ENCODE assay signal across 19 mouse cellular contexts in genomic region chr2:48082120-48082799, GRCm38 (mm10).
"Had no signal": no experiment of that assay in that cellular context is flagged by ENCODE, and none has a peak within 500 bp of the region (broad histone marks: within the 10 kb centered on the region; RNA-seq: fewer than 3 reads in every experiment).

No protein-coding gene starts in this region.

- H3K27ac ChIP-seq: kidney, postnatal 0 days; layer of hippocampus, adult 2 months; liver, embryonic 14.5 days; lung, embryonic 15.5 days; neural tube, embryonic 12.5 days; stomach, embryonic 15.5 days had no signal

- H3K9ac ChIP-seq: liver, embryonic 14.5 days; liver, postnatal 0 days; lung, embryonic 15.5 days; neural tube, embryonic 12.5 days; stomach, embryonic 15.5 days had no signal

- DNase-seq: kidney, adult 2 months; kidney, postnatal 25 days; layer of hippocampus, adult 9-11 months; liver, postnatal 0 days; lung, postnatal 14 days; lung, postnatal 4 days; retina, postnatal 1 day; right cerebral cortex, postnatal 25 days; spleen, adult 18-20 months; thymus, postnatal 25 days had no signal

- H3K36me3 ChIP-seq: lung, embryonic 15.5 days; neural tube, embryonic 12.5 days; stomach, embryonic 15.5 days had no signal

- ATAC-seq: intestine, postnatal 0 days; liver, postnatal 0 days; midbrain, embryonic 16.5 days had no signal

- H3K4me3 ChIP-seq: layer of hippocampus, adult 2 months; lung, embryonic 15.5 days; neural tube, embryonic 12.5 days; stomach, embryonic 15.5 days had no signal

- H3K9me3 ChIP-seq: lung, embryonic 15.5 days; neural tube, embryonic 12.5 days; stomach, embryonic 15.5 days had no signal

- H3K27me3 ChIP-seq: lung, embryonic 15.5 days; neural tube, embryonic 12.5 days; stomach, embryonic 15.5 days had no signal

- H3K4me1 ChIP-seq: lung, embryonic 15.5 days; neural tube, embryonic 12.5 days; stomach, embryonic 15.5 days had no signal

- H3K4me2 ChIP-seq: liver, embryonic 11.5 days; lung, embryonic 15.5 days; neural tube, embryonic 12.5 days; stomach, embryonic 15.5 days had no signal
